Mouse (Mus musculus): ENCODE measurements at regions not wholly inside any gene's neighbourhood (a gene's known extent, or its start where the extent isn't known, plus 50 kb on each side); places are given as distances from the start of the nearest gene placed in this dataset.

DNA sequence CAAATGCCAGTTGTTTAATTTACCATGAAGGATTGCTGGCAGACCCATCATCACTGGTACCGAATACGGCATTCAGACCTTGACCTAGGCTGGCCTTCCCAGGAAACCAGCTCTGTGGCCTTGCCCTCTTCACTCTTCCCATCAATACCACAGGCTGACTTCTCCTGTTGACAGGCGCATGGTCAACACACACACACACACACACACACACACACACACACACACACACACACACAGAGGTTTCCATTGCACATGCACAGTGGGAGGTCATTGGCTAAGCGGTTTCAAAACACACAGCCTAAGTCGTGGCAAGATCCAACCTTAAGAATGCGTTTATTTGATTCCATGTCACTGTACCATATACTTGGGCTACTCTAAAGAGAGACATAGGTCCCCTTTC lies 298.7 kb upstream of the Klf3 start:
- Histone ChIP-seq H3K27ac (replicated peaks) (no peak overlapping the region), H3K4me3 (no peak overlapping the region), H3K9me3 (no peaks in the 10 kb centered on the region), H3K27me3 (no peaks in the 10 kb centered on the region), H3K36me3 (no peaks in the 10 kb centered on the region), H3K4me1 (replicated peaks) (peaks cover 29% of the 10 kb centered on the region), H3K4me2 (no peak overlapping the region), H3K9ac (no peak overlapping the region)
- no peak for ATAC-seq (ENCODE audit: low read depth)
- 49% methylated on average over 6 of the region's 6 CpGs for WGBS

DNA sequence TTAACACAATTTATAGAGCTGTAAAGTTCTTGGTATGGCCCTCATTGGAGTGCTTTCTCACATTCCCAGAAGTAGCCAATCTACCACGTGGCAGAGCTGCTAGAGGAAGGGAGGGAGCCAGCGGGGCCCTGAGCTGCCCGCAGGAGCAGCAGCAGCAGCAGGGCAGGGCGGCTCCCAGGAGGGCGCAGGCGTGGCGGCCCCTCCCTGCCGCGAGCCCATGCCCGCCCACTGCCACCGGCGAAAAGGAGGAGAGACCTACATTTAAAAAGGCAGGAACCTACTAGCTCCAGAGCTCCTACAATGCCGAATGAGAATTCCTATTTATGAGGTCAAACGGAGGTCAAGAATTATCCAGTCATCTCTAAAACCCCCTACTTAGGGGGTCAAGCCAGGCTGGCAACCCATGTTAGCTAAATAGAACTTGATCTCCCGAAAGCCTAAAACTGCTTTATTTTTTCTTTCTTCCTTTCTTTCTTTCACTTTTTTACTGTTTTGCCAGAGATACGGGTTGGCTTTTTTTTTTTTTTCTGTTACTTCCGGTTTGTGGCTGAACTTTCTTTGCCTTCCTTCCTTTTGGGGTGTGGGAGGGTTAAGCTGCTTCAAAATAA lies 297.9 kb upstream of the Klf3 start:
- Histone ChIP-seq H3K4me2 (peak overlapping the region; percentile 69), H3K27ac (replicated peaks) (0 out of 2 replicates have a peak overlapping the region, but pooled peaks have one; percentile 13), H3K4me3 (peak overlapping the region; percentile 28), H3K36me3 (no peaks in the 10 kb centered on the region), H3K9ac (peak overlapping the region; percentile 53; the same call in 1 of the 2 replicates), H3K27me3 (no peaks in the 10 kb centered on the region), H3K9me3 (no peaks in the 10 kb centered on the region), H3K4me1 (replicated peaks) (peaks cover 29% of the 10 kb centered on the region)
- WGBS = under 1% methylated on average over 17 of the region's 17 CpGs
- 0 out of 2 replicates have a peak, but pooled peaks have one; percentile 53 for ATAC-seq (ENCODE audit: low read depth)

DNA sequence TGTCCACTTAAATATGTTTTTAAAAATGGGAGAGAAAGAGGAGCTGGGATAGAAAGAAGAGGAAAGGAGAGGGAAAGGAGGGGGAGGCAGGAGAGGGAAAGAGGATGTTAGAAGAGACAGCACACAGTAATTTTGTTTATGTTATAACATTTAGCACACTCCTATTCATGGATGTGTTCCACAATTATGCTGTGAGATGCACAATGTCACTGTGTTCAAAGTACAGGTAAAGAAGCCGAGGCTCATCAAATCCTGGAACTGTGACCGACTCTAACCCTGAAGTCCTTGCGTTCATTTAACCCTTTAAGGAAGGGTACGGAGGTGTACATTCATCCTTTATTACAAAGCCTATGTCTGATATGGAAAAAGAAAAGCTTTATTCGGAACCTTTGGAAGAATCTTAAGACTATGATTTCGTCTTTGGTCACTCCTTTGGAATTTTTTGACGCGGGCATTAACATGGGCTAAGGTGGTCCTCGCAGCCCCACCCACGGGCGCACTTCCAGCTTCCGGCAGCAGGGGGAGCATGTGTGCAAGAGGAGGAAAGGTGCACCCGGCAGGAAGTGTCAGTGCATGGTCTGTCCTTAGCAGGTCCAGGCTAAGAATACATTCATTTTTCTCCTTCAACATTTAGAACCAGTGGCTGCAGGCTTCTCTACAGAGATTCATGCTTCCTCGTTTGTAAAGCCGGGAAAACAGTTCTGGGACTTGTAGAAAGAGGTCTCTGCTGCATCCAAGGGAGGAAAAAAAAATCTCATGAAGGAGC lies 297.2 kb upstream of the Klf3 start:
- no peaks in the 10 kb centered on the region for H3K36me3 ChIP-seq
- H3K4me1 ChIP-seq (replicated peaks) = peaks cover 29% of the 10 kb centered on the region
- H3K9me3 ChIP-seq = no peaks in the 10 kb centered on the region
- no peaks in the 10 kb centered on the region for H3K27me3 ChIP-seq
- H3K9ac ChIP-seq = 0 out of 2 replicates have a peak overlapping the region, but pooled peaks have one; percentile 13
- H3K4me3 ChIP-seq = peak overlapping the region; percentile 28
- H3K4me2 ChIP-seq = peak overlapping the region; percentile 69
- WGBS = 3% methylated on average over 15 of the region's 15 CpGs
- H3K27ac ChIP-seq (replicated peaks) = no peak overlapping the region
- ATAC-seq (ENCODE audit: low read depth) = peak; percentile 86

DNA sequence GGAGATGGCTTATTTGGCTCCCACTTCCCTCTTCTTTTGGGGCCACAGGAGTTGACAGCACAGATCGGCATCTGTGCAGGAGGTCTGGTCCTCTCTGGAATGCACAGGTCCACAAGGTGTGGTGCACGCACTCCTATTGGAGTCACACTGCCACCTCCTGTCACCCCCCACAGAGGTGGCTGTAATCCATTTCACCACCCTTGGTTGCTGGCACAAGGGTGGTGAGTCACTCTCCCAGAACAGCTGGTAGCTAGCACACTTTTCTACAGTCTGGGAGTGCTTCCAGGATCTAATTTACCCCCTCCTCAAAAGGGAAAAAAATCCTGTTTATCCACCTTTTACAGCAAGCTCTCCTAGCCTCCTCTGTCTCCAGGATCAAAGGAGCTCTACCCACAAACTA lies 294.6 kb upstream of the Klf3 start:
- 89% methylated on average over 2 of the region's 2 CpGs for WGBS
- ATAC-seq (ENCODE audit: low read depth) = no peak
- Histone ChIP-seq H3K27ac (replicated peaks) (no peak overlapping the region), H3K36me3 (no peaks in the 10 kb centered on the region), H3K4me2 (no peak overlapping the region), H3K4me1 (replicated peaks) (peaks cover 26% of the 10 kb centered on the region), H3K9me3 (no peaks in the 10 kb centered on the region), H3K9ac (no peak overlapping the region), H3K27me3 (no peaks in the 10 kb centered on the region), H3K4me3 (no peak overlapping the region)

DNA sequence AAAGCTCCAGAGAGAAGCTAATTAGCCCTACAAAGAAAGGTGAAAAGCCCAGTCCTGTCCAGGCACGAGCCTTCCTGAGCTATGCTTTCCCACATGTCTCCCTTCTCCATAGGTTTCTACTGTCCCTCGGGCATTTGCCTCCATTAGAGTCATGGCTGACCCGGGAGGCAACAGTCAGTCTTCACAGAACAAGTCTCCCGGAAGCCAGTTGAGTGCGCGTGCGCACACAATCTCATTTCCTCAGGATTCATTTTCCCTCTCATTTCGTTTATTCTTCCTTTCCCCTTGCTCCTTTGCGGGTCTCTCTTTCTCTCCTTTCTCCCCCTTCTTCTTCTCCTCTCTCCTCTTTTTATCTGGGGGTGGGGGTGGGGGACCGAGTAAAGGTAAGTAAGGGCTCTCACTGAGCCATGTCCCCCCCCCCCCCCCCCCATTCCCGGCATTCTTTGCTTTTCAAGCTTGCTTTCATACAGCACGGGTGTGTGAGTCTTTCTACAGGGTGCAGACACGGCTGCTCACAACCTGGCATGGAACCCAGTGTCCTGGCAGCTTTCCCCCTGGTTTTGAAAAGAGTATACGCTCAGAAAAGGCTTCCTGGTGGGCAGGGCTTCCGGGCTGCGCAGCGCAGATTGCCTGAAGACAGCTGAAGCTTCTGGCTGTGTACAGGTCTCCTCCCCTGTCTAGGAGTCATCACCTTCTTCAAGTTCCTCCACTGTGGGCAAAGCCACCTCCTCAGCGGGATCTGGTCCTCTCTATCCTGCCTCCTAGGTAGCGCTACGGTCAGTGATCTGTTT lies 289.8 kb upstream of the Klf3 start:
- H3K36me3 ChIP-seq = no peaks in the 10 kb centered on the region
- 78% methylated on average over 20 of the region's 20 CpGs for WGBS
- H3K4me2 ChIP-seq = no peak overlapping the region
- no peaks in the 10 kb centered on the region for H3K9me3 ChIP-seq
- no peaks in the 10 kb centered on the region for H3K4me1 ChIP-seq (replicated peaks)
- H3K4me3 ChIP-seq = no peak overlapping the region
- no peak overlapping the region for H3K27ac ChIP-seq (replicated peaks)
- no peak overlapping the region for H3K9ac ChIP-seq
- ATAC-seq (ENCODE audit: low read depth) = no peak
- H3K27me3 ChIP-seq = no peaks in the 10 kb centered on the region

DNA sequence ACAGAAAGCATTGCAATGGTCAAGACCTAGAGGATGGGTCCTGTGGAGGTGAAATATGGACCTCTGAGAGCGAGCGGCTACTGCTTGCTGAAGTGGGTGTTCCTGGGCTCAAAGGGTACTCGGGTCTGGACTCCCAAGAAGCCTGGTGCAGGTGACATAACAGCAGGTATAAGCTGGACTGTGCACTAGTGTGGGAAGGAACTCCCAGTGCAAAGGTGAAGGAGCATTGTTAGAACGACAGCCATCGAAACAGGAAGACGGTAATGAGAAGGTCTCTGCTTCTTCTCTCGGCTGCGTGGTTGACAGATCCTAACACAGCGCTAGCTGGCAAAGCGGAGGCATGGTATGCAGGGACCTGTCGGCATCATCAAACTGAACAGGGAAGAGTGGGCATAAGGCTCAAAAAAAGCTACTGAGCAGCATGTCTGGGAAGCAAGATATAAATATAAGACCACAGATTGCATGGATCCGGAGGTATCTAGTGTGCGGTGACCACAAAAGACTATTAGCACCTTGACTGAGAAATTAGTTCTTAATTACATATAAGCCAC lies 287.0 kb upstream of the Klf3 start:
- 94% methylated on average over 13 of the region's 13 CpGs for WGBS
- H3K4me2 ChIP-seq = no peak overlapping the region
- ATAC-seq (ENCODE audit: low read depth) = no peak
- H3K36me3 ChIP-seq = no peaks in the 10 kb centered on the region
- H3K9ac ChIP-seq = no peak overlapping the region
- H3K4me3 ChIP-seq = no peak overlapping the region
- no peaks in the 10 kb centered on the region for H3K4me1 ChIP-seq (replicated peaks)
- H3K9me3 ChIP-seq = no peaks in the 10 kb centered on the region
- no peaks in the 10 kb centered on the region for H3K27me3 ChIP-seq
- H3K27ac ChIP-seq (replicated peaks) = no peak overlapping the region

DNA sequence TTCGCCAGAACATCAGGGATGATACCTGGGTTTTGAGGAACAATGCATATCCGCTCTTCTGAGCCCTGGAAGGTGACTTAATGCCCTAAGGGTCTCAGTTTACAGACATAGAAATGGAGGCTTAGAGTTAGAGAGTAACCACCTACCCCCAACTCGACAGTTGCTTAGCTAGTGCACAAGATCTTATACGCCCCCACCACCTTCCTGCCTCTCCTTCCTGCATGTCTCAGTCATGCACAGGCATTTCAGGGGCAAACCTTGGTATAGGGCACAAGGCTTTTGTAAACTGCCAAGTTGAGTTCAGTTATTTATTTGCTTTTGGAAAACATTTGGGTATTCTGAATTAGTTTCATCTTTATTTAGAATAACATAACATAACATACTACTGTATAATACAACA lies 285.9 kb upstream of the Klf3 start:
- Histone ChIP-seq H3K36me3 (no peaks in the 10 kb centered on the region), H3K4me3 (no peak overlapping the region), H3K9me3 (no peaks in the 10 kb centered on the region), H3K4me2 (no peak overlapping the region), H3K9ac (no peak overlapping the region), H3K4me1 (replicated peaks) (no peaks in the 10 kb centered on the region; the same call in 1 of the 2 replicates), H3K27me3 (no peaks in the 10 kb centered on the region), H3K27ac (replicated peaks) (no peak overlapping the region)
- no peak for ATAC-seq (ENCODE audit: low read depth)
- 91% methylated on average over 4 of the region's 4 CpGs for WGBS

DNA sequence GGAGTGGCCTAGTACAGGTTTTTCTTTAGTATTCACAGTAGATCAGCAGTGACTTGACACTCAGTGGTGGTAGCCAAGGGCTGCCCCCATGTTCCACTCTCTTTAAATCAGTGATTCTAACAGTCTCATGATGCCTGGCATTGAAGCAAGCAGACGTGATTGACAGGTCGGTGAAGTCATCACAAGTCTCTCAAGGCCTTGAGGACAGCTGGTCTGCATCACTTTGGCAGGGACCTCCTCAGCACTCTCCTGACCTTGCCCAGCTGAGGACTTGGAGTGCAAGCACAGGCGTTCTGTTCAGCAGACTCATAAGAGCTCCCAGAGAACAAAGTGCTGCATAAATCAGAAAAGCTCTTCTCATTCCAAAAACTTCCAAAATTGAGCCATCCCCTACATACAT lies 285.4 kb upstream of the Klf3 start:
- no peak overlapping the region for H3K4me2 ChIP-seq
- no peak for ATAC-seq (ENCODE audit: low read depth)
- WGBS = 64% methylated on average over 3 of the region's 3 CpGs
- H3K27ac ChIP-seq (replicated peaks) = no peak overlapping the region
- no peak overlapping the region for H3K9ac ChIP-seq
- H3K4me3 ChIP-seq = no peak overlapping the region
- no peaks in the 10 kb centered on the region for H3K27me3 ChIP-seq
- H3K4me1 ChIP-seq (replicated peaks) = no peaks in the 10 kb centered on the region; the same call in 1 of the 2 replicates
- H3K9me3 ChIP-seq = no peaks in the 10 kb centered on the region
- no peaks in the 10 kb centered on the region for H3K36me3 ChIP-seq

DNA sequence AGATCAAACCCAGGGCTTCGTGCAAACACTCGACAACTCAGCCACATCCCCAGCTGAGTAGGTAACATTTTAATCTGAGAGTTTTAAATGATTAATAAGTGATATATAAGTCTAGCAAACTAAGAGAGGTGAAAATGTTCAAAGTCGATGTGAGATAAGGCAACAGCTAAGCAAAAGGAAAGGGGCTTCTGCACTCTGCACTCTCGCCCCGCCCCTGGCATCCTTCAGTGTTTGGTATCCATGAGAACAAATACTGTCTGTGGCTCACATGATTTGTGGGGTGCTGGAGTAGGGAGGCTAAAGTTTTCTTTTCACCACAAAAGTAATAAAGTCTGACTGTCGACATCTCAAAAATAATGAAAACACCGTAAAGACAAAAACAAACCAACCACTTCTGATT lies 284.2 kb upstream of the Klf3 start:
- Histone ChIP-seq H3K36me3 (no peaks in the 10 kb centered on the region), H3K4me1 (replicated peaks) (no peaks in the 10 kb centered on the region; the same call in 1 of the 2 replicates), H3K9me3 (no peaks in the 10 kb centered on the region), H3K4me3 (no peak overlapping the region), H3K27me3 (no peaks in the 10 kb centered on the region), H3K9ac (no peak overlapping the region), H3K4me2 (no peak overlapping the region), H3K27ac (replicated peaks) (no peak overlapping the region)
- no peak for ATAC-seq (ENCODE audit: low read depth)
- 77% methylated on average over 7 of the region's 7 CpGs for WGBS

DNA sequence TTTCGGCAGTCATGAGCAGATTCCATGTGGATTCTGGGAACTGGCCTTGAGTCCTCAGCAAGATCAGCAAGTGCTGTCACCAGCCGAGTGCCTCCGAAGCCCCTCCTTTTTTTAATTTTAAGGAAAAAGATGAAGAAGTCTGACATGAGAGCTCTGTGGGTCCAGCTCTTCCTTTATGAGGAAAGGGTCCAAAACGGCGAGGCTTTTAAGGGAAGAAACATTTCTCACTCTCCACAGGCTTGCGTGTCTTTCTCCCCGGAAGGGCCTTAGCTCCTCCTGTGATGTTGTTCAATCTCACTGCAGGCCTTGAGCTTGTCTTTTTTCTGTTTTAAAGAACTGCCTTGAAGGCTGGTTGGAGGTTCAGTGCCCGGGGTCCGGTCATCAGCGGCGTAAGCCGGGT lies 283.5 kb upstream of the Klf3 start:
- Histone ChIP-seq H3K36me3 (no peaks in the 10 kb centered on the region), H3K4me1 (replicated peaks) (no peaks in the 10 kb centered on the region; the same call in 1 of the 2 replicates), H3K27me3 (no peaks in the 10 kb centered on the region), H3K4me3 (no peak overlapping the region), H3K9ac (no peak overlapping the region), H3K4me2 (no peak overlapping the region), H3K27ac (replicated peaks) (no peak overlapping the region), H3K9me3 (no peaks in the 10 kb centered on the region)
- 79% methylated on average over 12 of the region's 12 CpGs for WGBS
- ATAC-seq (ENCODE audit: low read depth) = no peak

DNA sequence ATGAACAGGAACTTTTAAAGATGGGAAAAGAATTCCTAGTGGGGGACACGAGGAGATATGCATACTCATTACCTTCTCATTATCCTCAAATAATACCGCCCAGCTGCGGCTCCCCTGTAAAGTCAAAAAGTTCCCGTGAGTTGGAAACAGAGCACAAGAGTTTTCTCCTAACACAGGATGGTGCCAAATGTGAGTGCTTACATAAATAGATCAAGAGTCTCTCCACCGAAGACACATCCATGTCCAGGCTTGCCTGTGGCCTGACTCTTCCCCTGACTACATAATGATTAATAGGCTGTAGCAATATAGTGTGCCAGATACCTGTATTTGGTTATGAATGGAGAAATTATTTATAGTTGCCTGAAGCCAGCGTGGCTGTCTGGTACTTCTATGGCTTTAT lies 281.8 kb upstream of the Klf3 start:
- no peaks in the 10 kb centered on the region for H3K36me3 ChIP-seq
- H3K9ac ChIP-seq = no peak overlapping the region
- no peaks in the 10 kb centered on the region; the same call in 1 of the 2 replicates for H3K4me1 ChIP-seq (replicated peaks)
- H3K27ac ChIP-seq (replicated peaks) = no peak overlapping the region
- no peak for ATAC-seq (ENCODE audit: low read depth)
- WGBS = 71% methylated on average over 6 of the region's 6 CpGs
- no peak overlapping the region for H3K4me2 ChIP-seq
- H3K4me3 ChIP-seq = no peak overlapping the region
- H3K9me3 ChIP-seq = no peaks in the 10 kb centered on the region
- no peaks in the 10 kb centered on the region for H3K27me3 ChIP-seq

DNA sequence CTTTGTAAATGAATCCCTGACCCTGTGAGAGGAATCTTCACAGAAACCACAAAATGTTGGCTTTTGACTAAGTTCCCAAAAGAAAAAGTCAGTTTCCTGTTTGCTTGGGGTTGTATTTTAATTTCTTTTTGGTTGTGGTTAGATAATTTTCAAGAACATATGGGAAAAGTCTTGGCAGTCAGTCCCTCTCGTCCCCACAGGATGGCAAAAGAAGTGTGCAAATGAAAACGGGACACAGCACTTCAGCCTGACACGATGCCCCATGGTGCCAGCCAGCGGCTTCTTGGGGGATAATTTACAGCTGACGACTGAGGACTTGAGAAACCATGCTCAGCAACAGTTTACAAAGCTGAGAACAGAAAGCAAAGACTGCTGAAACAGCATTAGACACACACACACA lies 281.2 kb upstream of the Klf3 start:
- H3K4me2 ChIP-seq = no peak overlapping the region
- H3K9me3 ChIP-seq = no peaks in the 10 kb centered on the region
- H3K4me3 ChIP-seq = no peak overlapping the region
- no peak overlapping the region for H3K27ac ChIP-seq (replicated peaks)
- H3K27me3 ChIP-seq = no peaks in the 10 kb centered on the region
- H3K36me3 ChIP-seq = no peaks in the 10 kb centered on the region
- ATAC-seq (ENCODE audit: low read depth) = no peak
- H3K9ac ChIP-seq = no peak overlapping the region
- WGBS = 10% methylated on average over 5 of the region's 5 CpGs
- no peaks in the 10 kb centered on the region; the same call in 1 of the 2 replicates for H3K4me1 ChIP-seq (replicated peaks)

Data from neural tube, embryonic 13.5 days (tissue).